Mouse (Mus musculus): Measurements from ENCODE around the gene Hs6st3. TPM values are rescaled to one million over a fixed set of nuclear protein-coding genes. Genes with fewer than 3 reads are reported as not detected.

Gene Hs6st3
- total RNA-seq, 2 experiments from 2014 or later: 49.8 to 58.4 TPM

GRCm38 (mm10) chr14:119895097-119895496 lies 757.0 kb downstream of the Hs6st3 start:
- no peak for DNase-seq (ENCODE audit: low spot score in 2 of 2)

- DNase-seq (ENCODE audit: low spot score in 2 of 2): no peak
Measured at GRCm38 (mm10) chr14:119895765-119896465, 757.8 kb downstream of the Hs6st3 start.

- no peak for DNase-seq (ENCODE audit: low spot score in 2 of 2)
Measured at GRCm38 (mm10) chr14:119902486-119902885, 764.3 kb downstream of the Hs6st3 start.

GRCm38 (mm10) chr14:119908032-119908675 lies 770.0 kb downstream of the Hs6st3 start:
- peak in 1 of 2 experiments; percentile 25 for DNase-seq (ENCODE audit: low spot score in 2 of 2)

- DNase-seq (ENCODE audit: low spot score in 2 of 2): no peak
Measured at GRCm38 (mm10) chr14:119914508-119914907, 776.4 kb downstream of the Hs6st3 start.

GRCm38 (mm10) chr14:119918281-119919034 lies 780.3 kb downstream of the Hs6st3 start:
- DNase-seq (ENCODE audit: low spot score in 2 of 2): no peak

GRCm38 (mm10) chr14:119919177-119919576 lies 781.0 kb downstream of the Hs6st3 start:
- DNase-seq (ENCODE audit: low spot score in 2 of 2): no peak

Other genes starting within 250 kb of the Hs6st3 start
- 100 to 1,000 TPM; 107 to 113 TPM for gene Dzip1, start 212.9 kb upstream of the Hs6st3 start, total RNA-seq (2021)
- gene Dnajc3, start 200.4 kb upstream of the Hs6st3 start, total RNA-seq (2021): 10 to 100 TPM; 38.8 to 44.4 TPM
- 10 to 100 TPM; 24.1 to 28.9 TPM for gene Uggt2, start 38.9 kb upstream of the Hs6st3 start, total RNA-seq (2021)